Mouse (Mus musculus) large intestine, adult 2 months (tissue): ENCODE data around the gene Sema6d. TPM values are rescaled to one million over a fixed set of nuclear protein-coding genes. Genes with fewer than 3 reads are reported as not detected.

ENCODE experiments used
- DNase-seq: peaks from one replicate; pipeline ENCODE4 v3.0.0-alpha.2; 2012; ENCODE audit warnings: low read depth, low spot score
- WGBS: fragments of 180-500 bp; shearing (Covaris S2); methylation state at CpG from one replicate; pipeline ENCODE4 v1.1.7; 2018; 5-methylcytosine and 5-hydroxymethylcytosine counted together
- polyA plus RNA-seq: library from polyadenylated mRNA; depleted of rRNA; stranded (reverse); fragments of >200 nt; gene quantifications from 2 replicates; pipeline ENCODE4 v1.2.3, GENCODE M21; 2012

The Sema6d gene
- polyA plus RNA-seq, 1 experiment = 11.3 TPM

GRCm38 (mm10) chr2:124162001-124162599 is 72.3 kb downstream of the Sema6d start:
- WGBS = 67% methylated on average over 7 of the region's 7 CpGs
- no peak for DNase-seq

GRCm38 (mm10) chr2:124168411-124168810 is 78.6 kb downstream of the Sema6d start:
- 91% methylated on average over 1 of the region's 1 CpGs for WGBS
- no peak for DNase-seq

GRCm38 (mm10) chr2:124171718-124172117 is 81.9 kb downstream of the Sema6d start:
- DNase-seq = no peak
- WGBS = 89% methylated on average over 3 of the region's 3 CpGs

- 34% methylated on average over 1 of the region's 1 CpGs for WGBS
- no peak for DNase-seq
These were observed 86.5 kb downstream of the Sema6d start for GRCm38 (mm10) chr2:124176265-124176664.

- 75% methylated on average over 4 of the region's 4 CpGs for WGBS
- no peak for DNase-seq
These were observed 87.0 kb downstream of the Sema6d start for GRCm38 (mm10) chr2:124176711-124177169.

GRCm38 (mm10) chr2:124189271-124189670 is 99.5 kb downstream of the Sema6d start:
- WGBS = 80% methylated on average over 2 of the region's 2 CpGs
- no peak for DNase-seq

GRCm38 (mm10) chr2:124194041-124194440 is 104.3 kb downstream of the Sema6d start:
- no peak for DNase-seq
- WGBS = 87% methylated on average over 5 of the region's 5 CpGs

GRCm38 (mm10) chr2:124201493-124201892 is 111.7 kb downstream of the Sema6d start:
- 79% methylated on average over 5 of the region's 5 CpGs for WGBS
- no peak for DNase-seq

- 43% methylated on average over 4 of the region's 4 CpGs for WGBS
- DNase-seq = no peak
These were observed 112.8 kb downstream of the Sema6d start for GRCm38 (mm10) chr2:124202475-124202990.

GRCm38 (mm10) chr2:124205811-124206210 is 116.0 kb downstream of the Sema6d start:
- 80% methylated on average over 5 of the region's 5 CpGs for WGBS
- no peak for DNase-seq

- no peak for DNase-seq
- WGBS = 50% methylated on average over 2 of the region's 2 CpGs
These were observed 118.5 kb downstream of the Sema6d start for GRCm38 (mm10) chr2:124208251-124208650.

GRCm38 (mm10) chr2:124223559-124223958 is 133.8 kb downstream of the Sema6d start:
- 56% methylated on average over 7 of the region's 7 CpGs for WGBS

GRCm38 (mm10) chr2:124224328-124224727 is 134.6 kb downstream of the Sema6d start:
- 64% methylated on average over 2 of the region's 2 CpGs for WGBS
- DNase-seq = no peak

More at GRCm38 (mm10) chr2:124223559-124223958, 133.8 kb downstream of the Sema6d start:
- DNase-seq = no peak

GRCm38 (mm10) chr2:124234636-124235221 is 145.0 kb downstream of the Sema6d start:
- no peak for DNase-seq
- 78% methylated on average over 9 of the region's 9 CpGs for WGBS

- 71% methylated on average over 6 of the region's 6 CpGs for WGBS
- no peak for DNase-seq
These were observed 145.7 kb downstream of the Sema6d start for GRCm38 (mm10) chr2:124235237-124236055.

- WGBS = 82% methylated on average over 1 of the region's 1 CpGs
- DNase-seq = no peak
These were observed 147.1 kb downstream of the Sema6d start for GRCm38 (mm10) chr2:124236831-124237230.

- 62% methylated on average over 1 of the region's 1 CpGs for WGBS
- DNase-seq = no peak
These were observed 153.8 kb downstream of the Sema6d start for GRCm38 (mm10) chr2:124243608-124244007.

- WGBS = 49% methylated on average over 4 of the region's 4 CpGs
- no peak for DNase-seq
These were observed 154.9 kb downstream of the Sema6d start for GRCm38 (mm10) chr2:124244543-124245245.

- DNase-seq = no peak
- 67% methylated on average over 1 of the region's 1 CpGs for WGBS
These were observed 168.3 kb downstream of the Sema6d start for GRCm38 (mm10) chr2:124258108-124258507.

- no peak for DNase-seq
- 70% methylated on average over 3 of the region's 3 CpGs for WGBS
These were observed 174.5 kb downstream of the Sema6d start for GRCm38 (mm10) chr2:124264309-124264708.
